40 mouse cellular contexts compared by ENCODE assay signal in the genomic region with DNA sequence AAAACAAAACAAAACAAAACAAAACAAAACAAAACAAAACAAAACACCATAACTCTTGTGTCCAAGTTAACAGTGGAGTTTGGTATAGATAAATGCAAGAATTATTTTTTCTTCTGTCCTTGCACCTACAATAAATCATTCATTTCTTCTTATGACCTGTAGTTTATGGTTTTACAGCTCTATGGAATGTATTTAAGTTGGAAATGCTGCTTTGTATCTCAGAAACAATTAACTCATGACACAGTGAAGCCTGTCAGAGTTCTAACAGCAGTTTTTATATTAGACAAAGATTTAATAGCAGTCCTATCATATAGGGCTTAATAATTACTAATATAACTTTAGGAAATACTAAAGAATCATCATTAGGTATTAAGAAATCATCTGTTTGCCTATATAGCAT. TPM values are rescaled to one million over a fixed set of nuclear protein-coding genes. Genes with fewer than 3 reads are reported as not detected.
"Had no signal": no experiment of that assay in that cellular context is flagged by ENCODE, and none has a peak within 500 bp of the region (broad histone marks: within the 10 kb centered on the region; RNA-seq: fewer than 3 reads in every experiment).

No protein-coding gene starts in this region.

- DNase-seq: cerebellum, adult 2 months; cerebellum, adult 8-10 months; cerebellum, adult 9-10 months; cerebellum, adult 9-11 months; cerebellum, postnatal 10 days; cerebellum, postnatal 14 days; cerebellum, postnatal 25 days; cerebellum, postnatal 36 days; embryo, embryonic 11 days; forebrain, postnatal 0 days; gastrocnemius, adult 2 months; gastrocnemius, postnatal 10 days; gastrocnemius, postnatal 14 days; gastrocnemius, postnatal 25 days; gastrocnemius, postnatal 36 days; heart, adult 11 months; heart, adult 18-20 months; heart, adult 2 months had no signal

- H3K4me2 ChIP-seq: embryonic facial prominence, embryonic 12.5 days; embryonic facial prominence, embryonic 13.5 days; embryonic facial prominence, embryonic 15.5 days; forebrain, embryonic 12.5 days; forebrain, embryonic 13.5 days; forebrain, embryonic 15.5 days had no signal

- H3K27ac ChIP-seq: embryonic facial prominence, embryonic 10.5 days; embryonic facial prominence, embryonic 12.5 days; embryonic facial prominence, embryonic 13.5 days; embryonic facial prominence, embryonic 15.5 days; forebrain, embryonic 10.5 days; forebrain, embryonic 12.5 days; forebrain, embryonic 13.5 days; forebrain, embryonic 15.5 days; gastrocnemius, adult 2 months; heart, adult 2 months had no signal

- H3K4me1 ChIP-seq: embryonic facial prominence, embryonic 10.5 days; embryonic facial prominence, embryonic 12.5 days; embryonic facial prominence, embryonic 13.5 days; embryonic facial prominence, embryonic 15.5 days; forebrain, embryonic 10.5 days; forebrain, embryonic 12.5 days; forebrain, embryonic 13.5 days; forebrain, embryonic 15.5 days had no signal

- H3K36me3 ChIP-seq: embryonic facial prominence, embryonic 10.5 days; embryonic facial prominence, embryonic 12.5 days; embryonic facial prominence, embryonic 13.5 days; embryonic facial prominence, embryonic 15.5 days; forebrain, embryonic 10.5 days; forebrain, embryonic 12.5 days; forebrain, embryonic 15.5 days had no signal

- H3K9ac ChIP-seq: embryonic facial prominence, embryonic 12.5 days; embryonic facial prominence, embryonic 13.5 days; embryonic facial prominence, embryonic 15.5 days; forebrain, embryonic 12.5 days; forebrain, embryonic 13.5 days; forebrain, embryonic 15.5 days; forebrain, postnatal 0 days had no signal

- ATAC-seq: forebrain, embryonic 13.5 days; forebrain, embryonic 14.5 days; forebrain, embryonic 15.5 days; forebrain, embryonic 16.5 days; forebrain, postnatal 0 days had no signal

- H3K27me3 ChIP-seq: embryonic facial prominence, embryonic 12.5 days; embryonic facial prominence, embryonic 13.5 days; embryonic facial prominence, embryonic 15.5 days; forebrain, embryonic 12.5 days; forebrain, embryonic 13.5 days; forebrain, embryonic 15.5 days had no signal

- H3K4me3 ChIP-seq: embryonic facial prominence, embryonic 10.5 days; embryonic facial prominence, embryonic 12.5 days; embryonic facial prominence, embryonic 13.5 days; embryonic facial prominence, embryonic 15.5 days; erythroblast, embryonic 14.5 days; forebrain, embryonic 10.5 days; forebrain, embryonic 12.5 days; forebrain, embryonic 13.5 days; forebrain, embryonic 15.5 days; gastrocnemius, adult 2 months; heart, adult 2 months had no signal

RNA-seq across cellular contexts. Expression of gene Gm10770, which starts 5.6 kb away (rescaled TPM):
- total RNA-seq: common myeloid progenitor, adult 5-6 weeks; forebrain, postnatal 0 days; gastrocnemius, adult 18-20 months; gastrocnemius, adult 2 months; gastrocnemius, adult 8-10 months; gastrocnemius, postnatal 10 days; gastrocnemius, postnatal 14 days; gastrocnemius, postnatal 25 days; gastrocnemius, postnatal 36 days; gastrocnemius, postnatal 4 days; granulocyte monocyte progenitor cell, adult 5-6 weeks; heart, adult 18-20 months; heart, adult 2 months had no signal
- polyA plus RNA-seq: cerebellum, adult 2 months; cortical plate, adult 2 months; embryonic facial prominence, embryonic 10.5 days; embryonic facial prominence, embryonic 11.5 days; embryonic facial prominence, embryonic 12.5 days; embryonic facial prominence, embryonic 13.5 days; embryonic facial prominence, embryonic 14.5 days; embryonic facial prominence, embryonic 15.5 days; erythroblast, embryonic 14.5 days; forebrain, embryonic 10.5 days; forebrain, embryonic 11.5 days; forebrain, embryonic 12.5 days; forebrain, embryonic 13.5 days; forebrain, embryonic 14.5 days; forebrain, embryonic 15.5 days; forebrain, embryonic 16.5 days; forebrain, postnatal 0 days; frontal cortex, adult 2 months; gonadal fat pad, adult 2 months; heart, adult 2 months had no signal

RNA-seq across cellular contexts. Expression of gene Gm14139, which starts 7.7 kb away (rescaled TPM):
- total RNA-seq: common myeloid progenitor, adult 5-6 weeks; gastrocnemius, adult 18-20 months; gastrocnemius, adult 2 months; gastrocnemius, adult 8-10 months; gastrocnemius, postnatal 10 days; gastrocnemius, postnatal 14 days; gastrocnemius, postnatal 25 days; gastrocnemius, postnatal 36 days; gastrocnemius, postnatal 4 days; granulocyte monocyte progenitor cell, adult 5-6 weeks; heart, adult 2 months had no signal
- polyA plus RNA-seq: cerebellum, adult 2 months; embryonic facial prominence, embryonic 10.5 days; embryonic facial prominence, embryonic 11.5 days; embryonic facial prominence, embryonic 12.5 days; embryonic facial prominence, embryonic 13.5 days; embryonic facial prominence, embryonic 14.5 days; embryonic facial prominence, embryonic 15.5 days; erythroblast, embryonic 14.5 days; forebrain, embryonic 10.5 days; forebrain, embryonic 11.5 days; forebrain, embryonic 12.5 days; forebrain, embryonic 13.5 days; forebrain, embryonic 14.5 days; forebrain, embryonic 15.5 days; forebrain, embryonic 16.5 days; frontal cortex, adult 2 months; gonadal fat pad, adult 2 months; heart, adult 2 months had no signal

RNA-seq across cellular contexts. Expression of gene Zfp120, which starts 37.3 kb away (rescaled TPM):
- polyA plus RNA-seq: erythroblast, embryonic 14.5 days had no signal

RNA-seq across cellular contexts. Expression of gene Zfp937, which starts 44.0 kb away (rescaled TPM):
- polyA plus RNA-seq: erythroblast, embryonic 14.5 days had no signal
